Mouse (Mus musculus) megakaryocyte, embryonic 14.5 days (primary cell): Measurements from ENCODE around the gene Myl7.

Source experiments
- FLI1 ChIP-seq: IDR thresholded peaks from 2 replicates; pipeline ENCODE4 v1.6.1; 2012; ENCODE audit warnings: low read length, inconsistent platforms, mixed read lengths
- GATA1 ChIP-seq: IDR thresholded peaks from 3 replicates; pipeline ENCODE4 v1.6.1; 2012; ENCODE audit warnings: mixed read lengths, low read length, inconsistent platforms, borderline replicate concordance

DNA sequence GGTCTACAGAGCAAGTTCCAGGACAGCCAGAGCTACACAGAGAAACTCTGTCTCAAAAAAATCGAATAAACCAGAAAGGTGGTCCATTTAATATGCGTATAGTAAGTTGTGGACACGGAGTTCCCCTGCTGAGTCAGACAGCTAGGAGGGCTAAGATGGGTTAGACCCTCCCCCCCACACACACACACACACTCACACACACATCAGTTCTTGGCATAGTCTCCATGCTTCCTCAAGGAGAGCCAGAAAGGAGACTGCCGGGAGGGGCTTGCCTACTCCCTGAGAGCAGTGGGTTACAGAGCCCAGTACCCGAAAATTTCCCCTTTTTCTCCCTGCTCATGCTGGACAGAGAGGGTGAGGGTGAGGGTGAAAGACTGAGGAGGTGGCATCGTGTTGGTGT, 37.9 kb downstream of the Myl7 start:
- TF ChIP-seq GATA1 (no peak), FLI1 (no peak)
